Mouse (Mus musculus) spleen, postnatal 14 days (tissue): ENCODE measurements around the gene Fhad1.

ENCODE experiments used
- DNase-seq, 2 experiments: peaks; one replicate each; pipeline ENCODE4 v3.0.0; 2021 to 2022; ENCODE audit warnings: low spot score in 2 of 2

The Fhad1 gene

GRCm38 (mm10) chr4:141932785-141933574 is 81.9 kb downstream of the Fhad1 start:
- no peak for DNase-seq

GRCm38 (mm10) chr4:141931526-141931925 is 83.4 kb downstream of the Fhad1 start:
- no peak for DNase-seq

- DNase-seq, result no peak
Observed at GRCm38 (mm10) chr4:141930001-141930400, 84.9 kb downstream of the Fhad1 start.

- DNase-seq, result no peak
Observed at GRCm38 (mm10) chr4:141928881-141929281, 86.0 kb downstream of the Fhad1 start.

GRCm38 (mm10) chr4:141925781-141926345 is 89.0 kb downstream of the Fhad1 start:
- no peak for DNase-seq

GRCm38 (mm10) chr4:141923961-141924360 is 90.9 kb downstream of the Fhad1 start:
- DNase-seq, result no peak

- no peak for DNase-seq
Observed at GRCm38 (mm10) chr4:141920391-141920790, 94.5 kb downstream of the Fhad1 start.

GRCm38 (mm10) chr4:141917735-141918419 is 97.0 kb downstream of the Fhad1 start:
- no peak for DNase-seq

GRCm38 (mm10) chr4:141914040-141914439 is 100.8 kb downstream of the Fhad1 start:
- DNase-seq, result no peak

- DNase-seq, result no peak
Observed at GRCm38 (mm10) chr4:141913201-141913993, 101.5 kb downstream of the Fhad1 start.

GRCm38 (mm10) chr4:141904710-141905109 is 110.2 kb downstream of the Fhad1 start:
- DNase-seq, result no peak

- DNase-seq, result no peak
Observed at GRCm38 (mm10) chr4:141902479-141902858, 112.4 kb downstream of the Fhad1 start.

- no peak for DNase-seq
Observed at GRCm38 (mm10) chr4:141901711-141902478, 113.0 kb downstream of the Fhad1 start.

GRCm38 (mm10) chr4:141900421-141900820 is 114.5 kb downstream of the Fhad1 start:
- DNase-seq, result no peak

GRCm38 (mm10) chr4:141899936-141900335 is 114.9 kb downstream of the Fhad1 start:
- DNase-seq, result no peak

- no peak for DNase-seq
Observed at GRCm38 (mm10) chr4:141898905-141899304, 116.0 kb downstream of the Fhad1 start.

GRCm38 (mm10) chr4:141897838-141898237 is 117.0 kb downstream of the Fhad1 start:
- no peak for DNase-seq

GRCm38 (mm10) chr4:141897225-141897624 is 117.7 kb downstream of the Fhad1 start:
- no peak for DNase-seq

- DNase-seq, result no peak
Observed at GRCm38 (mm10) chr4:141895772-141896171, 119.1 kb downstream of the Fhad1 start.

GRCm38 (mm10) chr4:141893157-141893784 is 121.6 kb downstream of the Fhad1 start:
- DNase-seq, result no peak
